Mouse (Mus musculus): ENCODE measurements around the gene Oxct2b.

- TF ChIP-seq CTCF (IDR thresholded peaks at IDR 0.05; ENCODE audit: borderline replicate concordance, insufficient read depth, low read depth, low read length) (no peak), POLR2A (IDR thresholded peaks at IDR 0.05; ENCODE audit: borderline replicate concordance, insufficient read depth, low read length) (no peak)
Measured at GRCm38 (mm10) chr4:123152003-123152402, 35.9 kb downstream of the Oxct2b start.
